Mouse (Mus musculus) B cell, adult 62 days (primary cell): ENCODE data around the gene Rpap3. TPM values are rescaled to one million over a fixed set of nuclear protein-coding genes. Genes with fewer than 3 reads are reported as not detected.

Experiments
- total RNA-seq: library from RNA; stranded (reverse); gene quantifications from 4 replicates; pipeline ENCODE4 v1.2.4, GENCODE M21; 2023

Gene Rpap3
- 12.6 to 16.0 TPM (median 14.0 TPM) in 4 replicates for total RNA-seq

GRCm38 (mm10) chr15:97705211-97706050 lies at the start of gene Rpap3:
Gene Rpap3 (minus strand): TSS chr15:97705825.

GRCm38 (mm10) chr15:97731111-97731510 lies 25.5 kb upstream of the Rpap3 start, which contains the start of gene Endou:
Gene Endou (minus strand): TSS chr15:97731339.

Other genes starting within 250 kb of the Rpap3 start
- 4.1 to 7.6 TPM (median 5.0 TPM) in 4 replicates for gene Endou, start 25.5 kb upstream of the Rpap3 start, total RNA-seq
- gene Rapgef3, start 62.1 kb upstream of the Rpap3 start, total RNA-seq = 4.9 to 7.7 TPM (median 6.2 TPM) in 4 replicates
- 18.0 to 22.1 TPM (median 20.2 TPM) in 4 replicates for gene Slc48a1, start 72.7 kb upstream of the Rpap3 start, total RNA-seq
- 129 to 158 TPM (median 137 TPM) in 4 replicates for gene Hdac7, start 138.7 kb upstream of the Rpap3 start, total RNA-seq
- 0.12 to 0.30 TPM (median 0.25 TPM) in 3 of 4 replicates, not detected in the other for gene Vdr, start 204.8 kb upstream of the Rpap3 start, total RNA-seq